Mouse (Mus musculus) effector memory CD4-positive, alpha-beta T cell, adult 5 months (primary cell): ENCODE measurements around the gene Aga. TPM values are rescaled to one million over a fixed set of nuclear protein-coding genes. Genes with fewer than 3 reads are reported as not detected.

Experiments used
- polyA plus RNA-seq: library from polyadenylated mRNA; unstranded; fragments of 100-300 nt; shearing (Covaris generic); gene quantifications from one replicate; pipeline ENCODE4 v1.2.1, GENCODE M21; 2017

The Aga gene
- 21.5 TPM for polyA plus RNA-seq

GRCm38 (mm10) chr8:53511551-53512127 lies at the start of gene Aga:
TSS of gene Aga (plus strand) at chr8:53511727.

Other genes starting within 250 kb of the Aga start
- gene Neil3, start 127.3 kb downstream of the Aga start, polyA plus RNA-seq, result 0.51 TPM